Mouse (Mus musculus) embryonic fibroblast, embryonic 13.5 days (primary cell): ENCODE measurements at regions not wholly inside any gene's neighbourhood (a gene's known extent, or its start where the extent isn't known, plus 50 kb on each side); places are given as distances from the start of the nearest gene placed in this dataset.
A peak's percentile ranks its signal among the peaks of the same experiment; 100 is the strongest.

Source experiments
- H3K27ac ChIP-seq: 2 replicates; pipeline ENCODE4 v1.5.1; 2012; ENCODE audit warnings: low read length, control low read depth, inconsistent platforms; ENCODE audit not compliant: insufficient read depth
- H3K4me1 ChIP-seq: 2 replicates; pipeline ENCODE4 v1.6.1; 2011; ENCODE audit warnings: low read length; ENCODE audit not compliant: control insufficient read depth, insufficient read depth
- H3K4me3 ChIP-seq: 2 replicates; pipeline ENCODE4 v1.5.1; 2011; ENCODE audit warnings: mild to moderate bottlenecking, control low read depth, low read length; ENCODE audit not compliant: insufficient read depth
- CTCF ChIP-seq: IDR thresholded peaks from 2 replicates; pipeline ENCODE4 v1.5.1; 2011; ENCODE audit warnings: mild to moderate bottlenecking, control low read depth, low read length, moderate library complexity, borderline replicate concordance; ENCODE audit not compliant: insufficient read depth
- POLR2A ChIP-seq: IDR thresholded peaks from 2 replicates; pipeline ENCODE4 v1.6.1; 2011; ENCODE audit warnings: low read depth, mild to moderate bottlenecking, control low read depth, low read length, moderate library complexity

DNA sequence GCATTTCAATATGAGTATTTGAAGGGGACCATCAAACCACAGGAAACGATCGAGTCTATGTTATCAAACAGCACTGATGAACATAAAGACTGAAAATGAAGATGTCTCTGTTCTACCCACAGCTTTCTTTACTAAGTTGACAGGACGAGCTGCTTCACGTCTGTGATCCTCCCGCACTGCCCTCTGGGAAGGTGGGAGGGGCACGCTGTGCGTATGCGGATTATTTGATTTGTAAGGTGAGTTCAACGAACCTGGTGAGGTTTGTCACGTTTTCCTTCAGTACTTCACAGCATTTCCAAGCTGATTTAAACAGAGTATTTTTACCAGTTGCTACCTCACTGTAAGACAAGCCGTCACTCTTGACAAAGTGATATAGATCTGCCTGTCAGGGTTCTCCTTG lies 75.9 kb upstream of the Dusp10 start:
- H3K4me3 ChIP-seq, result no peak overlapping the region
- H3K4me1 ChIP-seq, result peaks cover 20% of the 10 kb centered on the region; the same call in 1 of the 2 replicates
- no peak for TF ChIP-seq CTCF
- no peak for TF ChIP-seq POLR2A
- H3K27ac ChIP-seq, result no peak overlapping the region

DNA sequence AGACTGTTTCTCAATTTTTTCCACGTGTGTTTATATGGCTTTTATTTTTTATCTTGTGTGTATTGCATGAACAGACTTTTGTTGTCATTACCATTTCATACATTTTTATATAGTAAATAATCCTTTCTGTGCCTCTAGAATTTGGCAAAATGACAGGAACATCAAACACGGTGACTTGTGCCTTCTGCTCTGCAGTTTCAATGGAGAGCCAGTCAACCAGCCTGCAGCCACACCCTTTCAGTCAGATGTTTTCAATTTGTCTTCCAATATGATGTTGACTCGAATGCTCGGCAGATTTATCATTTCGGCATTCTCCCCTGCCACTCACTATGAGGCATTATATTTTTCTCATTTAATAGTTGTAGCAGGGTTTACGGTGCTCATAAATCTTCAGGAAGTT lies 74.7 kb upstream of the Dusp10 start:
- Histone ChIP-seq H3K27ac (no peak overlapping the region), H3K4me3 (no peak overlapping the region), H3K4me1 (peaks cover 23% of the 10 kb centered on the region; the same call in 1 of the 2 replicates)
- TF ChIP-seq CTCF (no peak), POLR2A (no peak)

DNA sequence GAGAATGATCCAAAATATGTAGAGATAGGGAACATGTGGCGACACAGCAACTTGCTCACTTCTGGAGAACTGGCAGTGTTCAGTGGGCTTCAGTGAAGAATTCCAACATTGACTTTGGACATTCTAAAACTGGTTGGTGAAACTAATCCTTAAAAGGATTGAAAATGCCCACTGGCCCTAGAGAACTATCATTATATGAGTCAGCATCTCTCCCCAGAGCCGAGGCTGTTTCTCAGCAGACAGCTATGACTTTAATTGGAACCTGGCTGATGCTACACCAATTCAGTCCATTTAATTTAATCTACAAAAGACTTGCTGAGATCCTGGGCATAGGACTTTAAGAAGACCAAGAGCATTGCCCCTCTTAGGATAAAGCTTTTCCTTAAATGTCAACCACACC lies 72.4 kb upstream of the Dusp10 start:
- peak overlapping the region; percentile 87 for H3K27ac ChIP-seq
- no peak overlapping the region for H3K4me3 ChIP-seq
- peaks cover 18% of the 10 kb centered on the region for H3K4me1 ChIP-seq
- TF ChIP-seq CTCF (no peak), POLR2A (no peak)

DNA sequence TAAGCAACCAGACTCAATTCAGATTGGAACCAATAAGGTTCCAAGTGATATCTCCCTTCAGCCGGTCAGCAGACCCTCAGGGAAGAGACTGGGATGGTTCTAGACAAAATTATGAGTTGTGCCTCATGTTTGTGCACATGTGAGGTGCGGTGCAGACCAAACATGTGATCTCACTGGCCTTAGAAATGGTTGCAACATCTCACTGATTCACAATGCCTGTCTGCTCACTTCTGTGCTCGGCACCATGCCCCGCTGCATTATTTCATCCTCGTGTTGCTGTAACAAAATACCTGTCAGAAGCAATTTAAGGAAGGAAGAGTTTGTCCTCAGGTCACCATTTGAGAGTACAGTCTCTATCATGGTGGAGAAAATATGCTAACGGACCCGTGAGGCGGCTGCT lies 66.9 kb upstream of the Dusp10 start:
- H3K4me1 ChIP-seq, result peaks cover 13% of the 10 kb centered on the region
- TF ChIP-seq POLR2A (no peak), CTCF (no peak)

DNA sequence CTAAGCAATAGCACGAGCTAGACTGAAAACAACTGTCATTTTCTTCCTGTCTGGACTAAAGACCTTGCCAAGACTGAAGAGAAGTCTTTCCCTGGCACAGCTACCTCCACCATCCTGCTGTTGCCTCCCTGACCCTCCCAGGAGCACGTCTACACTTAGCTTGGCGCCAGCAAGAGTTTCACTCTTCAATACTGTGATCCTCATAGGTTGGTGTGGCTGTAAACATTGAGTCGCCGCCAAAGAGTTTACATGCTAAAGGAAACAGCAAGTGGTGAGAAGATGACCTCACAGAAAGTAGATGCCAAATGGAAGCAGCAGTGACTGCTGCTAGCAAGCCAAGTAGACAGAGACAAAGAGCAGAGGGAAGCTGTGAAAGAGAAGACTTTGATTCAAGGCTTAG lies 66.0 kb upstream of the Dusp10 start:
- H3K27ac ChIP-seq, result no peak overlapping the region
- TF ChIP-seq CTCF, result no peak
- TF ChIP-seq POLR2A, result no peak
- peaks cover 8% of the 10 kb centered on the region for H3K4me1 ChIP-seq
- H3K4me3 ChIP-seq, result no peak overlapping the region

More for the DNA sequence above, 66.9 kb upstream of the Dusp10 start:
- Histone ChIP-seq H3K27ac (no peak overlapping the region), H3K4me3 (no peak overlapping the region)

DNA sequence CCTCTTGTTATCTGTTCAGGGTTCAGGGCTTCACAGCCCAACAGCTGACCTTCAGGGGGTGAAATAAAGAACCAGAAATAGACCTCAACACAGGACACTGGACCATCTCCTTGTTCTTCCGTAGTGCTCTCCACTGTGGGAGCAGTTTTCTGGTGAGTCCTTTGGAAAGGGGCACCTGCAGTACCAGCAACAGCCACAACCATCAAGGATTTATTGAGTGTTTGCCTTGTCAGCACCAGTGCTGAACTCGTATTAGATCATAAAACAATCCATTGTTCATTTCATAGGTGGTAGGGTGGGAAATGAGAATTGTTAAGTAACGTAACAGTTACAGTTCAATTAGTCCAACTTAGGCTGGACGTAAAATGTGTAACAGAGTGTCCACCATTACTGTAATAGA lies 63.9 kb upstream of the Dusp10 start:
- peaks cover 3% of the 10 kb centered on the region; the same call in 1 of the 2 replicates for H3K4me1 ChIP-seq
- TF ChIP-seq CTCF (no peak), POLR2A (no peak)
- no peak overlapping the region for H3K27ac ChIP-seq
- no peak overlapping the region for H3K4me3 ChIP-seq

DNA sequence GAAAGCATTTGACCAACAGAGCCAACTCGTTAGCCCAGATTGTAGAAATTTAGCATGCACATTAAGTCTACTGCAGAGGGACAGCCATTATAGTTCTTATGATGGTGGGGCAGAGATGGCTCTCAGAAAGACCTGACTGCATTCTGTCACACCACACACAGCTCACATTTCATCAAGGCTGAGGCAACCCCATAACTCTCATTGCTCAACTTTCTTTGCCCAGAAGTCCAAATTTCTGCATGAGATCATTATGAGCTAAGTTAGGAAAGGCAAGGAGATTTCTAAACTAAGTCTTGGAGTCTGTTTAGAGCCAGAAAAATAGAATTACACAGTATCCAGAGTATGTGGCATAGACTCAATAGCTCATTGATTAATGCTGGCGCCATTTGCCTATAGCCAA lies 59.0 kb upstream of the Dusp10 start:
- H3K4me1 ChIP-seq, result no peaks in the 10 kb centered on the region
- H3K4me3 ChIP-seq, result no peak overlapping the region
- no peak overlapping the region for H3K27ac ChIP-seq
- TF ChIP-seq CTCF (no peak), POLR2A (no peak)

DNA sequence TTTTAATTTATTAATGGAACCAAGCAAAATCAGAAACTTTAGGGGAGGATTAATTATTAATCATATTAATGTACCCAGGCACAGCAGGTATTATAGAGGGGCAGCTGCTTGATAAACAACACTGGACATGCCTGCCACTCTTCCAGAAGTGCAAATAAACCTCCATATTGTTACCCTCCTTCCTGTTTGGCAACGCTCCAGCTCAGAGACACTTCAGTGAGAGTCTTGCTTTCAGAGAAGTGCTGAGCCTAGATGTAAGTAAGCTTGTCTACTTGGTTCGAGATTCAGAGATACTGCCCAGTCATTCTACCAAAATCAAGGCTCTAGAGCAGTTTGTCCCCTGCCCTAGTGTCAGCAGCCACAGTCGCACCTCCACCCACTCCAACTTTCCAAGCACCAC lies 56.7 kb upstream of the Dusp10 start:
- Histone ChIP-seq H3K4me1 (no peaks in the 10 kb centered on the region), H3K27ac (no peak overlapping the region), H3K4me3 (no peak overlapping the region)
- TF ChIP-seq POLR2A (no peak), CTCF (no peak)

DNA sequence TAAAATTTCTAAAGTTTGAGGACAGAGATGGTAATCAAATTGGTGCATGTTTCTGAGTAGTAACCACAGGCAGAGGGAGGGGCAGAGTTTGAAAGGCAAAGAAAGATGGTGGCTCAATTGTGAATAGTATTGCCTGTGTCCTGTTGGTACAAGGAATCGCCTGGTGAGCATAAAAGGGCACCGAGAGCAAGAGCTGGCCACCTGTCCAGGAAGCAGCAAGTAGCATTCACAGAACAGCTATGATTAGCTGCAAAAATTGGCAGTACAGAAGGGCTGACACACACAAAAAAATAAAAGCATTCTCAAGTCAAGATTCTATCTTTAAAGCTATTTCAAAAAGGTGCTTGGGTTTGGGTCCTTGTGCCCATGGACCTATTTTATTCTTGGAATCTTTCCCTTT lies 51.7 kb upstream of the Dusp10 start:
- TF ChIP-seq POLR2A, result no peak
- TF ChIP-seq CTCF, result no peak
- H3K27ac ChIP-seq, result no peak overlapping the region
- H3K4me1 ChIP-seq, result 0 out of 2 replicates have a peak, but pooled peaks cover 2% of the 10 kb centered on the region
- H3K4me3 ChIP-seq, result no peak overlapping the region

DNA sequence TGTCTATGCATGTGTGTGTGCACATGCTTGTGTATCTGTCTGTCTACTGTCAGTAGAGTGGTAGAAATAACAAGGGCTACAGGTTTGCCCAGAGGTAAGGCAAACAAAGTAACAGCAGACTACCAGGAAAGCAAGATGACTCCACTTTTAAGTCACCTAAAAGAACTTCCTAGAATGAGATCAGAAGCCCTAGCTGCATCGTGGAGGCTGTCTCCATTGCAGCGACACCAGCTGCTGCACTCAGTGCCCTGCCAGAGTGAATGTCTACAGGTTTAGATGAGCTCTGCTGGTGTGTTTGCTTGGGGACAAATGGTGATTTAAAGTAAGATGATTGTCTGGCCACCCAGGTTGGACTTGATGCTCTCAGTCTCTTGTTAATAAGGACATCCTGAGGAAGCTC lies 50.6 kb upstream of the Dusp10 start:
- Histone ChIP-seq H3K4me1 (0 out of 2 replicates have a peak, but pooled peaks cover 2% of the 10 kb centered on the region), H3K27ac (no peak overlapping the region), H3K4me3 (no peak overlapping the region)
- TF ChIP-seq CTCF (no peak), POLR2A (no peak)

DNA sequence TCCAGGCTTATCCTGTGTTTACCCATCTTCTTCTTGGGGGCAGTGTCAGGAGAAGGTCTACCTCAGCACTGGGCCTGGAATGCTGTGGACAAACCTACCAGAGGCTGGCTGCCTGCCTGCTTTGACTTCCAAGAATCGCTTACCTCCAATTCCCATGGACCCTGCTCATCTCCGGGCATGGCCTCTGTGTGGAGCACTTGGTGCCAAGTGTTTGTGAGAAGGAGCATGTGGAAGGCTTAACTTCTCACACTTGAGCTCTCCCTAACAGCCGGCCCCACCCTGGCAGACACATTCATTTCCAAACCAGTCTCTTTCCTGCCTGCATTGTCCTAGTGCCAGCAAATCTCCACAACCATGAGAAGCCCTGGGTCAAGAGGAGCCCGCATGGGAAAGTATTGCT lies 49.8 kb upstream of the Dusp10 start:
- TF ChIP-seq CTCF, result no peak
- no peak for TF ChIP-seq POLR2A
- Histone ChIP-seq H3K27ac (no peak overlapping the region), H3K4me1 (0 out of 2 replicates have a peak, but pooled peaks cover 2% of the 10 kb centered on the region), H3K4me3 (no peak overlapping the region)
